Mouse (Mus musculus): ENCODE data around the gene Map2k6. TPM values are rescaled to one million over a fixed set of nuclear protein-coding genes. Genes with fewer than 3 reads are reported as not detected.

The Map2k6 gene
- polyA plus RNA-seq, 1 experiment, result 11.0 TPM

GRCm38 (mm10) chr11:110476361-110477151 lies 77.6 kb downstream of the Map2k6 start:
- H3K4me3 ChIP-seq (ENCODE audit: insufficient read depth, low read length), result no peak overlapping the region
- TF ChIP-seq POLR2A (IDR thresholded peaks at IDR 0.05; ENCODE audit: extremely low read depth, insufficient read depth, low read length) (no peak), CTCF (IDR thresholded peaks at IDR 0.05; ENCODE audit: extremely low read depth, insufficient read depth, low read length) (no peak)
- peaks cover 2% of the 10 kb centered on the region for H3K4me1 ChIP-seq (ENCODE audit: control insufficient read depth, insufficient read depth, low read length)
- no peak overlapping the region for H3K27ac ChIP-seq (ENCODE audit: insufficient read depth, low read length)

DNA sequence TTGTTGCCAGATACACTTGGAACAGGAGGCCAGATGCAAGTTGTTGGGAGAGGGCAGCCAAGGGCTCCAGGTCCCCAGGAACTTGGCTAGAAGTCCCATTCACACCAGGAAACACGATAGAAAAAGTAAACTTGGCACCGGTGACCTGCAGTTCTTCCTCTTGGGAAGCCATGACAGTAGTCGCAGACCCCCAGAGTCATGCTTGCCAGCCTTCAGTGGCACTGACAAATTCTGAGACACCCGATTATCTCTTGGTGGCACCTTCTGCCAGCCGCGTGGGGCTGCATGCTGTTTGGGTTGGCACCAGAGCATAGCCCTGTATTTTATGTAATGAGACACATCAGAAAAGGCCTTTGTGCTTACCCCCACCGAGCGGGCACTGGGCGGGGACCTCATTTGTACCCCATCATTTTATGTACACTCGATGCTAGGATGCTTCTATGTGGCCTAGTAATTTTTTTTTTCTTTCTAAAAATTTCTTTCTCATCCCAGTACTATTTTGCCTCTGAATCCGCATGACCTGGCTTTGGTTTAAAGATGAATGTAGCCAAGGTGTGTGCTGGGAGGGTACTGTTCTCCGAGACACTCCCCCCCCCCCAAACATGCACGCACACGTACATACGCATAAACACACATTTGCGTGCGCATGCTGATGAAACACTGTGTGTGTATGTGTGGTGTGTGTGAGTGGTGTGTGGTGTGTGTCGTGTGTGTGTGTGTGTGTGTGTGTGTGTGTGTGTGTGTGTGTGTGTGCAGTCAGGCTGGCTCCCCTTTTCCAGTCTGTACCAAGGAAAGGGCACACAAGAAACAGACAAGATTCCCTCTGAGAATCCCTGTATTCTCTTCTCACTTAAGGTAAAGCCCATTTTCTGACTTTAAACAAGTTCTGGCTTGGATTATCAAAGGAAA lies 79.3 kb downstream of the Map2k6 start:
- H3K27ac ChIP-seq (ENCODE audit: insufficient read depth, low read length), result no peak overlapping the region
- peaks cover 2% of the 10 kb centered on the region for H3K4me1 ChIP-seq (ENCODE audit: control insufficient read depth, insufficient read depth, low read length)
- no peak overlapping the region for H3K4me3 ChIP-seq (ENCODE audit: insufficient read depth, low read length)
- TF ChIP-seq CTCF (IDR thresholded peaks at IDR 0.05; ENCODE audit: extremely low read depth, insufficient read depth, low read length) (no peak), POLR2A (IDR thresholded peaks at IDR 0.05; ENCODE audit: extremely low read depth, insufficient read depth, low read length) (no peak)

- Histone ChIP-seq H3K27ac (ENCODE audit: insufficient read depth, low read length) (no peak overlapping the region), H3K4me3 (ENCODE audit: insufficient read depth, low read length) (no peak overlapping the region), H3K4me1 (ENCODE audit: control insufficient read depth, insufficient read depth, low read length) (peaks cover 2% of the 10 kb centered on the region)
- no peak for TF ChIP-seq CTCF (IDR thresholded peaks at IDR 0.05; ENCODE audit: extremely low read depth, insufficient read depth, low read length)
- no peak for TF ChIP-seq POLR2A (IDR thresholded peaks at IDR 0.05; ENCODE audit: extremely low read depth, insufficient read depth, low read length)
Observed at GRCm38 (mm10) chr11:110478978-110479384, 80.1 kb downstream of the Map2k6 start.

DNA sequence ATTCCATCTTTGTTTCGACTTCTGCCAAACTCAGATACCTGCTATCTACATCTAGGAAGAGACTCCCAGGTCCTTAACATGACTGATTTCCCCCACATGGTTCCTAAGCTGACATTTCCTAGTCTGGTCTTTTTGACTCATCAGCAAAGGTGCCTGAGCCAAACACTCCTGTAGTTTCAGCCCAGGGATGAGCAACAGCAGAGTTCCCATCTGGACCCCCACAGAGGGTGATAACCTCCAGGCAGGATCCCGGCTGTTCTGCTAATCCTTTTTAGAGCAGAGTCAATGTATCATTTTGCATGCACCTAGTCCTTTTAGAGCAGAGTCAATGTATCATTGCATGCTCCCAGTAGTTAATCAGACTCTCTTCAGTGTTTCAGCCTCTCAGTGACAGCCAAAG lies 82.5 kb downstream of the Map2k6 start:
- no peak overlapping the region for H3K27ac ChIP-seq (ENCODE audit: insufficient read depth, low read length)
- TF ChIP-seq CTCF (IDR thresholded peaks at IDR 0.05; ENCODE audit: extremely low read depth, insufficient read depth, low read length) (no peak), POLR2A (IDR thresholded peaks at IDR 0.05; ENCODE audit: extremely low read depth, insufficient read depth, low read length) (no peak)
- no peak overlapping the region for H3K4me3 ChIP-seq (ENCODE audit: insufficient read depth, low read length)
- peaks cover 2% of the 10 kb centered on the region for H3K4me1 ChIP-seq (ENCODE audit: control insufficient read depth, insufficient read depth, low read length)

DNA sequence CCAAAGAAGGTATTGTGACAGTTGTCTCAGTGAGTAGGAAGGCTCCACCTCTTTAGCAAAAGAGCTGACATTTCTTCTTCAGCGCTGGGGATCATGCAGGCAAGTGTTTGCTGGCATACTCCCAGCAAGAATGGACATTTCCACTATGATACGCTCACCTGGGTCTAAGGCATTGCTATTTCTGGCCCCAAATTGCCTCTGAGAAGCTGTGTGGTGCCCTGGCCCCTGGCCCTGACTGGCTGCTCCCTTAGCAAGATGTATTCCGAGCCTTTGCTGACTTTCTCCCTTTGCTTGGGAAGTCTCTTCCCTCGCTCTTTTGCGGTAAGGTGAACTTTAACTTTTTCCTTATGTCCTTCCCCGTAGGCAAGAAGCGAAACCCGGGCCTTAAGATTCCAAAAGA lies 83.3 kb downstream of the Map2k6 start:
- H3K27ac ChIP-seq (ENCODE audit: insufficient read depth, low read length), result no peak overlapping the region
- H3K4me1 ChIP-seq (ENCODE audit: control insufficient read depth, insufficient read depth, low read length), result peaks cover 2% of the 10 kb centered on the region
- H3K4me3 ChIP-seq (ENCODE audit: insufficient read depth, low read length), result no peak overlapping the region
- TF ChIP-seq POLR2A (IDR thresholded peaks at IDR 0.05; ENCODE audit: extremely low read depth, insufficient read depth, low read length), result no peak
- TF ChIP-seq CTCF (IDR thresholded peaks at IDR 0.05; ENCODE audit: extremely low read depth, insufficient read depth, low read length), result no peak

- Histone ChIP-seq H3K27ac (ENCODE audit: insufficient read depth, low read length) (no peak overlapping the region), H3K4me1 (ENCODE audit: control insufficient read depth, insufficient read depth, low read length) (peaks cover 2% of the 10 kb centered on the region), H3K4me3 (ENCODE audit: insufficient read depth, low read length) (no peak overlapping the region)
- no peak for TF ChIP-seq POLR2A (IDR thresholded peaks at IDR 0.05; ENCODE audit: extremely low read depth, insufficient read depth, low read length)
- no peak for TF ChIP-seq CTCF (IDR thresholded peaks at IDR 0.05; ENCODE audit: extremely low read depth, insufficient read depth, low read length)
Observed at GRCm38 (mm10) chr11:110482649-110483048, 83.7 kb downstream of the Map2k6 start.

- TF ChIP-seq CTCF (IDR thresholded peaks at IDR 0.05; ENCODE audit: extremely low read depth, insufficient read depth, low read length), result peak; percentile 57
- TF ChIP-seq POLR2A (IDR thresholded peaks at IDR 0.05; ENCODE audit: extremely low read depth, insufficient read depth, low read length), result no peak
- H3K4me1 ChIP-seq (ENCODE audit: control insufficient read depth, insufficient read depth, low read length), result peaks cover 2% of the 10 kb centered on the region
- H3K4me3 ChIP-seq (ENCODE audit: insufficient read depth, low read length), result no peak overlapping the region
Observed at GRCm38 (mm10) chr11:110483165-110483564, 84.2 kb downstream of the Map2k6 start.

GRCm38 (mm10) chr11:110484426-110484825 lies 85.5 kb downstream of the Map2k6 start:
- no peak for TF ChIP-seq POLR2A (IDR thresholded peaks at IDR 0.05; ENCODE audit: extremely low read depth, insufficient read depth, low read length)
- TF ChIP-seq CTCF (IDR thresholded peaks at IDR 0.05; ENCODE audit: extremely low read depth, insufficient read depth, low read length), result no peak

More at GRCm38 (mm10) chr11:110483165-110483564, 84.2 kb downstream of the Map2k6 start:
- no peak overlapping the region for H3K27ac ChIP-seq (ENCODE audit: insufficient read depth, low read length)

GRCm38 (mm10) chr11:110485081-110485480 lies 86.2 kb downstream of the Map2k6 start:
- TF ChIP-seq POLR2A (IDR thresholded peaks at IDR 0.05; ENCODE audit: extremely low read depth, insufficient read depth, low read length), result no peak
- TF ChIP-seq CTCF (IDR thresholded peaks at IDR 0.05; ENCODE audit: extremely low read depth, insufficient read depth, low read length), result no peak
- Histone ChIP-seq H3K4me1 (ENCODE audit: control insufficient read depth, insufficient read depth, low read length) (no peaks in the 10 kb centered on the region), H3K4me3 (ENCODE audit: insufficient read depth, low read length) (no peak overlapping the region), H3K27ac (ENCODE audit: insufficient read depth, low read length) (no peak overlapping the region)

More at GRCm38 (mm10) chr11:110484426-110484825, 85.5 kb downstream of the Map2k6 start:
- no peak overlapping the region for H3K4me3 ChIP-seq (ENCODE audit: insufficient read depth, low read length)
- H3K4me1 ChIP-seq (ENCODE audit: control insufficient read depth, insufficient read depth, low read length), result no peaks in the 10 kb centered on the region; the same call in 1 of the 2 replicates
- no peak overlapping the region for H3K27ac ChIP-seq (ENCODE audit: insufficient read depth, low read length)
